Mouse (Mus musculus): ENCODE measurements around the gene Rps15a.

The Rps15a gene

GRCm38 (mm10) chr7:118115877-118116568 lies at the start of gene Rps15a:
Gene Rps15a (minus strand): TSS chr7:118116188.
- peak; percentile 98 for DNase-seq (ENCODE audit: low spot score)

DNA sequence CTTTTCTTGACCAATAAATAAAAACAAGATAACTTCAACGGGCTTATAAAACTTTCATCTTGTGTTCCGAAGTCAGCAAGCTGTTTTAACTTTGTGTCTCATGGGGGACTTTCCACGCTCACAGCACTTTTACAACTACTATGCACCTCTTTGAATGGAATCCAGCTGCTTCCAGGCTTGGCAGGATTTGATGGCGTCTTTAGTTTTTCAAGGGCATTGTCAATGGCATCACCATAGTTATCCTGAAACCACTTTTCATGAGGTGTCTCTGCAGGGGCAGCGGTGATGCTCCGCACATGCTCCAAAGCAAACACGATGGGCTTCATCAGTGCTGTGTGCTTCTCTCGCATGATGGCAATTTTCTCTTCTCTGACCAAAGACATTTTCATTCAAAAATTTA lies 47.0 kb upstream of the Rps15a start:
- DNase-seq (ENCODE audit: low spot score) = no peak

DNA sequence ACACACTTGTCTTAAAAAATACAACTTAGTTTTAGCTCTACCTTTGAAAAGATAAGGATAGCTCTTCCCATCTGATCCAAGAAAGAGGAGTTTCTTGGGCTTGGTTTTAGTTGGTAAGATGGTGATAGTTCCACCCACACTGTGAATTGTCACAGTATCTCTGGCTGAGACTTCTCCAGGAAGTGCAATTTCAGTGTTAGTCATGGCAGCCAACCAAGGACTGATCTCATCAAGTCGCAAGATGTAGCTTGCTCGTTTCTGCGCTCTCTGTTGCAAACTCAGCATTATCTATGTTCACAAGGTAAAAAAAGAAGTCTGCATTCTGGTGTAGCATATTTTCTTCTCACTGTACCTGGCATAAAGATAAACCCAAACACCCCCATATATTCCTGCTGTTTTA lies 44.1 kb upstream of the Rps15a start:
- no peak for DNase-seq (ENCODE audit: low spot score)

DNA sequence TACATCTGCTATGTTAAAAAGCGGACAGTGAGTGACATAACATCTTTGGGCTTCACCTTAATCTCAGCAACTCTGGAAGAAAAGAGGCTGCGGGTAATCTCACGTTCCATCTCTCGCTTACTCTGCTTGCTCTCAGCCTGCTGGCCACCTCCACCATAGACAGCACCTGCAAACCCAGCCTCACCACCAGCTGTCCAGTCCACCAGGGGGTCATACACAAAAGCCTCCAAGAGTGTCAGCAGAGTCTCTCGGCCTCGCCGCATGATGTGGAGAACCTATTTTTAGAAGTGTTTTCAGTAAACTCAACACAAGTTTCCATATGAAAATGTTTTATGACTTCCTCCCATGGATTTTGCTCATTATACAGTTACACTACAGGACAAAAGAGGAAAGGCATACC lies 40.5 kb upstream of the Rps15a start:
- no peak for DNase-seq (ENCODE audit: low spot score)

DNA sequence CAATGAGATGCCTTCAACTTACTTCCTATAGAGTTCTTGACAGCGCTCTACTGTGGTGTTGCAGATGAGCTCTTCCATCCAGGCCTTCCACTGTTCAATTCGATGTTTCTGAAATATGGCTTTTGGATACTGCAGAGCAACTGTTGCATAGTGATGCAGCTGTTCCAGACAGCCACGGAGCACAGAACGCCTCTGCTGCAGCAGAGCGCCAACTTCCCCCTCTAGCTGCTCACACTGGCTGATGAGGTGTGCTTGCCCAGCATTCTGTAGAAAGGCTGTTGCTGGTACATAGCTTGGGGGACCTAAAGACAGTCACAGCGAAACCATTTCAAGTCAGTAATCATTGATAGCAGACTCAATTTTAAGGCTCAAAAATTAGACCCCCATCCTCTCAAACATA lies 38.2 kb upstream of the Rps15a start:
- DNase-seq (ENCODE audit: low spot score) = no peak

GRCm38 (mm10) chr7:118143602-118144001 lies 27.6 kb upstream of the Rps15a start:
- DNase-seq (ENCODE audit: low spot score) = no peak

DNA sequence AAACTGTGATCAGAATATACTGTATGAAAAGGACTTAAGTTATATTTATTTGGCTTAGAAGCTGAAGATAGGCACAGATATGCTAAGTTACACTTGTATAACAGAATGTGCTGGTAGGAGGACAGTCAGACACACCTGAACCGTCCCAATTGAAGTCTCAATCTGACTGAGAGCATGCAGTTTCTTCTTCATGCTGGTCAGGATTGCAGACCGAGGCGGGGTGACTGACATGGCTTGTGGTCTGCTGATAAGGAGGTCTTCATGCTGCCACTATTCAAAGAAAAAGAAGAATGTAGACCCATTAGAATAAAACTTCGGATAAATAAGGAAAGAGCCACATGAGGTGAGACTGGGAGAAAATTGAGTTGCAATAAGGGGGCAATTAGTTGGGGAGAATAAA lies 27.1 kb upstream of the Rps15a start:
- DNase-seq (ENCODE audit: low spot score) = no peak

DNA sequence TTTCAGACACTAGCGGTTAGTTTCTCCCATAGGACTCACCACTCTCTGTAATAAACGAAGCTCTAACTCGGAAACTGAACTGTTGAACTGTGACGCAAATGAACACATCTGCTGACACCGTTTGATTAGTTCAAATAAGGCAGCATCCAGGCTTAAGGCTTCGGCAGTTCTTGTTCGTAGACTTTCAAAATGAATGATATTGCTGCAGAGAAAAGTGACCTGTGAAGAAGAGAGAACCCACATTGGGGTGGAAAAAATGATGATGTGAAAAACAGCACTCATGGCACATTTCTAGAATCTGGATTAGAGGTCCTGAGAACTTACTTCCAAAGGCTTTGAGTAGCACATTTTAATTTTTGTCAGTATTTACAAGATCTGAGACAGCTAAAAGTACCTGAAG lies 25.3 kb upstream of the Rps15a start:
- DNase-seq (ENCODE audit: low spot score) = no peak

GRCm38 (mm10) chr7:118135128-118135527 lies 19.1 kb upstream of the Rps15a start:
- no peak for DNase-seq (ENCODE audit: low spot score)

GRCm38 (mm10) chr7:118129430-118130041 lies 13.5 kb upstream of the Rps15a start, which contains the start of gene Arl6ip1:
Gene Arl6ip1 (minus strand): TSS chr7:118129662.
- DNase-seq (ENCODE audit: low spot score) = peak; percentile 94

GRCm38 (mm10) chr7:118128925-118129429 lies 13.0 kb upstream of the Rps15a start:
- no peak for DNase-seq (ENCODE audit: low spot score)

DNA sequence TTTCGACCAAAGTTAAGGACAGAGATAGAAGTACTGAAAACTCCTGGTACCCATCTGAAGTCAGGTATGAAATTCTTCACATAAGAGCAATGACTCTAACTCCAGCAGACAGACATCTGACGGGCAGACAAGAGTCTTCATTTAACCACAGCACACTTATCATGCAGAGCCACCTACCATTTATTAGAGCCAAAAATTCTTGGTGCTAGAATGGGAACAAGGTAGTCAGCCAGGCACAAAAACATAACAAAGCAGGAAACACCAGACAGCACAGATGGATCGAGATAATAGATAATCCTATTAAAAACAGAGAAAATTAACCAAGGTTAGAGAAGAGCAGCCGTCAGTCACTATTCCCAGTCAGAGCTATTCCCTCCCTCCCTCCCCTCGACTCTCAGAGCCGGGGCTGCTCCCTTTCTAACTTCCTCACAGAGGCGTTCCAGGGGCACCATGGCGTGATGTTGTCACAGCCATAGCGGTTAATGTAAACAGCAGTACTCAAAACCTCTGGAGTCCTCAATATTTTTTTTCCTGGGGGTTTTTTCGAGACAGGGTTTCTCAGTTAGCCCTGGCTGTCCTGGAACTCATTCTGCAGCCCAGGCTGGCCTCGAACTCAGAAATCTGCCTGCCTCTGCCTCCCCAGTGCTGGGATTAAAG lies 10.4 kb upstream of the Rps15a start:
- no peak for DNase-seq (ENCODE audit: low spot score)

GRCm38 (mm10) chr7:118125736-118126135 lies 9.7 kb upstream of the Rps15a start:
- DNase-seq (ENCODE audit: low spot score) = no peak

DNA sequence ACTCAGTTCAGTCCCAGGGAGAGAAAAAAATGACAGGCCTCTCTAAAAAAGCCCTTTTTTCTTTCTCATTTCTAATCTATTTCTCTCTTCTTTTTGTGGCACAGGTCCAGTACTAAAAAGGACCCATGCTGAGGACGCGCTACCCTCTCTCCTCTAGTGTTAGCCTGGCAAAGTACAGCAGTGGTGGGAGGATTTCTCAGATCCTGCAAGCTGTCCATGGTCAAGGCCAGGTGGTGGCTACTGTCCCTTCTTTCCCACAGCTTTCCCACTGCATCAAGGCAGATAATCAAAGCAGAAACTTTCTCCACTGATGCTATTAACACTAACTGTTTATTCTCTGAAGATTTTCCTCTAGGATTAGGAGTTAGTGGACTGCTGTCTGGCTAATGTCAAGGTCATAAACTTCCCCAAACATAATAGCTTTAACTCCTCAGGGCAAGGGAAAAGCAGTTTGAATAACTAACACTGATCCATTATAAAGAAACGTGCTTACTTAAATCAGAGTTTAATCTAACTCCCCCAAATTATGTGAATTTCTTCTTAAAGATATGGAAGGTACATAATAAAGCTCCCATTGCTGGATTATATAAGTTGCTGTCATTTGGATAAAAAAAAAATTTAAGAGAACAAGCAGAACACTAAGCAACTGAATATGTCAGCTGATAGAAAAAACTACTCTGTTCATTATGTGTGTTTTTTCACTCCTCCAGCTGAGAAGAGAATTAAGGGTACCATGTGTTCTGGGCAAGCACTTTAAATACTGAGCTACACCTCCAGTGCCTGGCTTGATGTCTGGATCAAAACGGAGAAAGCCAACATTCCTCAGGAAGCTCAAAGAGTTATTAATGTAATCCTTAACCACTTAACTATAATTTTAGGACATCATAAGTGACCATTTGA lies 7.8 kb upstream of the Rps15a start:
- DNase-seq (ENCODE audit: low spot score) = no peak

- no peak for DNase-seq (ENCODE audit: low spot score)
These were observed 6.2 kb upstream of the Rps15a start for GRCm38 (mm10) chr7:118122235-118122634.

DNA sequence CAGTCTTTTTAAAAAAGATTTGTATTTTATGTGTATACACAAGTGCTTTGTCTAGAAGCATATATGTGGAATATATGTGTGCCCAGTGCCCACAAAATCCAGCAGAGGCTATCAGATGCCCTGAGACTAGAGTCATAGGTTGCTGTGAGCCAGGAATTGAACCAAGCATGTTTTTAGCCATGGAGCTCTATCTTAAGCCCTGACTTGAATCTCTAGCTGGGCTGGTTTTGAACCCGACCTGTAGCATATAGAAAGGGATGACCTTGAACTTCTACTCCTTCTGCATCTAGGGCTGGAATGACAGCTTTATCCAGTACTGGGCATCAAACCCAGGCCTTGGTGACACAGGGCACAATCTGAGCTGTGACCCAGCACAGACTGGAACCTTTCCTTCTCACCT lies 4.7 kb upstream of the Rps15a start:
- DNase-seq (ENCODE audit: low spot score) = no peak

DNA sequence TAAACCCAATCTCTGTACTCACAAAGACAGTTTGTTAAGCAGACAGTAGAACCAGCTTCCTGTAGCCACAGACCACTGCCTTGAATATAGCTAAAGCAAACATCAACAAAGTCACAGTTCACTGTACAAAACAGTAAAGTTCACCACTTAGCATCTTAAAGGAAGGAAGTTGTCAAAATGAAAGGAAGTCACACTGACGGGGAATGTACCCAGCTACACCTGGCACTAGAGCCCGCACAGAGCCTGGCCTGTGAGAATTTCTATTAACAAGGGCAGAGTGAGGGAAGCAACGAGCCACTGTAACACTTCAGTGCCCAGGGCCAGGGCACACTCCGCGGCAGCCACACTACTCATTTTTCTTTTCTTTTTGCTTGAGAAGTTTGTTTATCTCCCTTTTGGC lies 4.0 kb upstream of the Rps15a start:
- DNase-seq (ENCODE audit: low spot score) = no peak

GRCm38 (mm10) chr7:118119142-118119541 lies 3.2 kb upstream of the Rps15a start:
- DNase-seq (ENCODE audit: low spot score) = no peak

DNA sequence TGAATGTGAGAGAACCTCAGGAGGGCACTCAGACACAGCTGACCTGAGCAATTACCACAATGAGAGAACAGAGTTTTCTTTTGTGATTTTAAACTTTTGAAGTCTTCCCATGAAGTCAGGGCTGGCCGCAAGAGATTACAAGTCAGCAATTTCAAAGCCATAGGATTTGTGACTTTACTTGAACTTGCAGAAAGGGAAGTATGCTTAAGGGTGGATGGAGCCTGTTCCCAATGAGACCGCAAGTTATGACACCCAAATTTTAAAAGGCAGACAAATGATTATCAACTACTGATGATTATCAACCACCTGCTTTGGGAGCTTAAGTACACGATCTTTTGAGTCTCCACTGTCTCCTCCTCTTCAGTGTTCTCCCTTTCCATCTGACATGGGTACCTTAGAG lies 2.4 kb upstream of the Rps15a start:
- no peak for DNase-seq (ENCODE audit: low spot score)

DNA sequence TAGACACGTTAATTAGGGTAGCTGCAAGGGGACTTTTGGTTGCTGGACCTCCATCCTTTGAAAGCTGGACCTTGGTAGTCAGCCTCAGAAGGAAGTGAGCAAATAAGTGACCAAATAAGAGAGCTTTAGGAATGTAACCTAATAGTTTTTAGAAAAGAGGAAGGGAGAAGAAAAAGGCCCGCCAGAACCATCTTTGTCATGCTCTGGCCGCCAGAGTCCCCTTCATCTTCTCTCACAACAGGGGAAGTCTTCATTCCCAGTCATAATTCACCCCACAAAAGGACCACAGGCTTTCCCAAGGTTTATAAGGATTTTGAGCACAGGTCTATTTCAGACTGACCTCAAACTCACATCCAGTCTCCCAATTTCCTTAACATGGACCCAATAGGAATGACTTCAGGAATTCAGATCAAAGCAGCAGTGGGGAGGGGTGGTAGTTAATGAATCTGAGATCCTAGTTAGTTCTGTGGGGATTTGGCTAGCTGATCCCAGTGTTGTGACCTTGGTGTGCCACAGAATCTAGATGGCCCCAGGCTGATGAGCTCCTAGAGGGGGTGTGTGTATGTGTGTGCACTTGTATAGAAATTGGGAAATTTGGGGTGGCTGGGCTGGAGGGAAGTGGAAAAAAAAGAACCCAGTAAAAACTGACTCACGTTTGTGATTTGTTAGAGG lies 1.7 kb upstream of the Rps15a start:
- no peak for DNase-seq (ENCODE audit: low spot score)

GRCm38 (mm10) chr7:118116787-118117538 lies 975 bp upstream of the Rps15a start:
- DNase-seq (ENCODE audit: low spot score) = no peak

Measured in testis, postnatal 10 days (tissue).